19 mouse cellular contexts compared by ENCODE assay signal in genomic region chr12:116642191-116642549, GRCm38 (mm10).
DNase-seq lines count a peak whose midpoint lies in the region; ATAC-seq lines count a peak whose summit lies in the region.
"Had no signal": no experiment of that assay in that cellular context is flagged by ENCODE, and none has a peak within 500 bp of the region (broad histone marks: within the 10 kb centered on the region; RNA-seq: fewer than 3 reads in every experiment).

No protein-coding gene starts in this region.

- H3K9ac ChIP-seq in embryonic facial prominence, embryonic 11.5 days (replicated peaks; ENCODE audit: low read length) = no peak overlapping the region
- no peak overlapping the region for H3K9ac ChIP-seq in midbrain, embryonic 14.5 days (replicated peaks; ENCODE audit: low read length)
- H3K9ac ChIP-seq in intestine, embryonic 16.5 days (ENCODE audit: low read depth, low read length) = no peak overlapping the region
- H3K9ac ChIP-seq: limb, embryonic 15.5 days; liver, postnatal 0 days had no signal

- H3K4me3 ChIP-seq in embryonic facial prominence, embryonic 11.5 days (ENCODE audit: low read depth, low read length) = no peak overlapping the region
- H3K4me3 ChIP-seq in embryonic facial prominence, embryonic 10.5 days = no peak overlapping the region
- no peak overlapping the region for H3K4me3 ChIP-seq in midbrain, embryonic 14.5 days (replicated peaks; ENCODE audit: low read depth, low read length)
- H3K4me3 ChIP-seq in intestine, embryonic 16.5 days (ENCODE audit: low read length) = no peak overlapping the region
- H3K4me3 ChIP-seq: heart, adult 2 months; limb, embryonic 15.5 days had no signal

- no peak overlapping the region for H3K27ac ChIP-seq in embryonic facial prominence, embryonic 11.5 days (replicated peaks; ENCODE audit: low read depth, low read length)
- H3K27ac ChIP-seq in embryonic facial prominence, embryonic 10.5 days (replicated peaks) = no peak overlapping the region
- peak overlapping the region; percentile 64 for H3K27ac ChIP-seq in midbrain, embryonic 14.5 days (replicated peaks; ENCODE audit: low read depth, low read length)
- H3K27ac ChIP-seq in intestine, embryonic 16.5 days (ENCODE audit: low read length) = no peak overlapping the region
- H3K27ac ChIP-seq: heart, adult 2 months; kidney, postnatal 0 days; limb, embryonic 15.5 days had no signal

- H3K9me3 ChIP-seq in embryonic facial prominence, embryonic 11.5 days (replicated peaks; ENCODE audit: control insufficient read depth, low read length) = no peaks in the 10 kb centered on the region
- no peaks in the 10 kb centered on the region for H3K9me3 ChIP-seq in embryonic facial prominence, embryonic 10.5 days
- H3K9me3 ChIP-seq in midbrain, embryonic 14.5 days (ENCODE audit: control insufficient read depth, low read length) = no peaks in the 10 kb centered on the region
- H3K9me3 ChIP-seq in intestine, embryonic 16.5 days (ENCODE audit: control insufficient read depth, low read length) = no peaks in the 10 kb centered on the region
- H3K9me3 ChIP-seq: limb, embryonic 15.5 days had no signal

- H3K4me1 ChIP-seq in embryonic facial prominence, embryonic 11.5 days (ENCODE audit: control insufficient read depth, insufficient read depth, low read length) = no peaks in the 10 kb centered on the region
- H3K4me1 ChIP-seq in embryonic facial prominence, embryonic 10.5 days = 0 out of 2 replicates have a peak, but pooled peaks cover 8% of the 10 kb centered on the region
- peaks cover 12% of the 10 kb centered on the region for H3K4me1 ChIP-seq in midbrain, embryonic 14.5 days (ENCODE audit: control insufficient read depth, insufficient read depth, low read length)
- H3K4me1 ChIP-seq in intestine, embryonic 16.5 days (ENCODE audit: control insufficient read depth, insufficient read depth, low read length) = peaks cover 4% of the 10 kb centered on the region; the same call in 1 of the 2 replicates

- H3K27me3 ChIP-seq in embryonic facial prominence, embryonic 11.5 days (ENCODE audit: control insufficient read depth, insufficient read depth, low read length) = no peaks in the 10 kb centered on the region
- peaks cover 10% of the 10 kb centered on the region; the same call in 1 of the 2 replicates for H3K27me3 ChIP-seq in embryonic facial prominence, embryonic 10.5 days (replicated peaks; ENCODE audit: low read depth, poor library complexity, severe bottlenecking)
- H3K27me3 ChIP-seq in midbrain, embryonic 14.5 days (ENCODE audit: control insufficient read depth, insufficient read depth, low read length) = no peaks in the 10 kb centered on the region
- H3K27me3 ChIP-seq in intestine, embryonic 16.5 days (replicated peaks; ENCODE audit: control insufficient read depth, insufficient read depth, low read length) = no peaks in the 10 kb centered on the region
- H3K27me3 ChIP-seq: limb, embryonic 15.5 days had no signal

- no peaks in the 10 kb centered on the region for H3K36me3 ChIP-seq in embryonic facial prominence, embryonic 11.5 days (replicated peaks; ENCODE audit: control insufficient read depth, insufficient read depth, low read depth, low read length)
- no peaks in the 10 kb centered on the region for H3K36me3 ChIP-seq in embryonic facial prominence, embryonic 10.5 days (replicated peaks)
- H3K36me3 ChIP-seq in midbrain, embryonic 14.5 days (ENCODE audit: control insufficient read depth, insufficient read depth, low read length) = no peaks in the 10 kb centered on the region
- H3K36me3 ChIP-seq in intestine, embryonic 16.5 days (ENCODE audit: control insufficient read depth, insufficient read depth, low read length) = no peaks in the 10 kb centered on the region
- H3K36me3 ChIP-seq: G1E; limb, embryonic 15.5 days had no signal

- 68% methylated on average over 4 of the region's 4 CpGs for WGBS in embryonic facial prominence, embryonic 11.5 days
- WGBS in embryonic facial prominence, embryonic 10.5 days = 65% methylated on average over 4 of the region's 4 CpGs
- 50% methylated on average over 4 of the region's 4 CpGs for WGBS in midbrain, embryonic 14.5 days
- 67% methylated on average over 4 of the region's 4 CpGs for whole genome bisulfite sequencing in intestine, embryonic 16.5 days

- no peak overlapping the region for H3K4me2 ChIP-seq in embryonic facial prominence, embryonic 11.5 days (ENCODE audit: low read depth, low read length)
- no peak overlapping the region for H3K4me2 ChIP-seq in midbrain, embryonic 14.5 days (ENCODE audit: low read length)
- no peak overlapping the region for H3K4me2 ChIP-seq in intestine, embryonic 16.5 days (ENCODE audit: low read depth, low read length)
- H3K4me2 ChIP-seq: limb, embryonic 15.5 days had no signal

- ATAC-seq in embryonic facial prominence, embryonic 11.5 days (replicated peaks; ENCODE audit: insufficient number of reproducible peaks, low FRiP score, low TSS enrichment, low read depth) = 0 out of 2 replicates have a peak, but pooled peaks have one; percentile 22
- 0 out of 2 replicates have a peak, but pooled peaks have one; percentile 26 for ATAC-seq in midbrain, embryonic 14.5 days (ENCODE audit: low FRiP score, low TSS enrichment)
- no peak for ATAC-seq in intestine, embryonic 16.5 days
- ATAC-seq: CD4-positive, CD25-positive, alpha-beta regulatory T cell, adult 4 months; inflammation-experienced regulatory T-cells, adult 6 months; liver, postnatal 0 days had no signal

- no peak for DNase-seq in embryonic facial prominence, embryonic 11.5 days (ENCODE audit: low spot score)
- no peak for DNase-seq in embryonic facial prominence, embryonic 10.5 days (ENCODE audit: low spot score)
- DNase-seq in retina, embryonic 14.5 days (ENCODE audit: low spot score) = peak; percentile 21
- no peak for DNase-seq in retina, postnatal 1 day
- no peak for DNase-seq in midbrain, embryonic 14.5 days
- no peak for DNase-seq in liver
- DNase-seq in gastrocnemius, postnatal 25 days = no peak
- DNase-seq: cerebellum, adult 9-10 months; heart, adult 2 months; liver, postnatal 0 days; lung, postnatal 36 days; right cerebral cortex, adult 18-20 months; thymus, postnatal 36 days had no signal
